Mouse (Mus musculus): Measurements from ENCODE around the gene Adarb1. TPM values are rescaled to one million over a fixed set of nuclear protein-coding genes. Genes with fewer than 3 reads are reported as not detected.
A peak's percentile ranks its signal among the peaks of the same experiment; 100 is the strongest.

The Adarb1 gene
- polyA plus RNA-seq, 1 experiment = 154 TPM

- no peak for DNase-seq
- no peak overlapping the region for H3K4me3 ChIP-seq (replicated peaks; ENCODE audit: insufficient read depth, low read depth, low read length)
- no peak overlapping the region for H3K27ac ChIP-seq (ENCODE audit: insufficient read depth, low read length)
- H3K4me1 ChIP-seq (ENCODE audit: control insufficient read depth, insufficient read depth, low read length) = peaks cover 44% of the 10 kb centered on the region
- no peak for TF ChIP-seq CTCF (IDR thresholded peaks at IDR 0.05; ENCODE audit: borderline replicate concordance, insufficient read depth, low read depth, low read length)
- TF ChIP-seq POLR2A (IDR thresholded peaks at IDR 0.05; ENCODE audit: borderline replicate concordance, insufficient read depth, low read length) = no peak
- no peaks in the 10 kb centered on the region for H3K27me3 ChIP-seq (ENCODE audit: control insufficient read depth, insufficient read depth, low read length)
Observed at GRCm38 (mm10) chr10:77273798-77274197, 144.3 kb downstream of the Adarb1 start.

GRCm38 (mm10) chr10:77272980-77273730 is 144.9 kb downstream of the Adarb1 start:
- H3K4me1 ChIP-seq (ENCODE audit: control insufficient read depth, insufficient read depth, low read length) = peaks cover 44% of the 10 kb centered on the region
- no peaks in the 10 kb centered on the region for H3K27me3 ChIP-seq (ENCODE audit: control insufficient read depth, insufficient read depth, low read length)
- no peak overlapping the region for H3K4me3 ChIP-seq (replicated peaks; ENCODE audit: insufficient read depth, low read depth, low read length)
- peak overlapping the region; percentile 92 for H3K27ac ChIP-seq (ENCODE audit: insufficient read depth, low read length)
- TF ChIP-seq POLR2A (IDR thresholded peaks at IDR 0.05; ENCODE audit: borderline replicate concordance, insufficient read depth, low read length) (no peak), CTCF (IDR thresholded peaks at IDR 0.05; ENCODE audit: borderline replicate concordance, insufficient read depth, low read depth, low read length) (no peak)
- peak; percentile 88 to 93 for DNase-seq
- 16% methylated on average over 11 of the region's 11 CpGs for WGBS

- no peak for TF ChIP-seq CTCF (IDR thresholded peaks at IDR 0.05; ENCODE audit: borderline replicate concordance, insufficient read depth, low read depth, low read length)
- TF ChIP-seq POLR2A (IDR thresholded peaks at IDR 0.05; ENCODE audit: borderline replicate concordance, insufficient read depth, low read length) = no peak
- WGBS = 61% methylated on average over 7 of the region's 7 CpGs
- peaks cover 44% of the 10 kb centered on the region for H3K4me1 ChIP-seq (ENCODE audit: control insufficient read depth, insufficient read depth, low read length)
- no peak for DNase-seq
- no peaks in the 10 kb centered on the region for H3K27me3 ChIP-seq (ENCODE audit: control insufficient read depth, insufficient read depth, low read length)
- no peak overlapping the region for H3K27ac ChIP-seq (ENCODE audit: insufficient read depth, low read length)
- no peak overlapping the region for H3K4me3 ChIP-seq (replicated peaks; ENCODE audit: insufficient read depth, low read depth, low read length)
Observed at GRCm38 (mm10) chr10:77269129-77269528, 148.9 kb downstream of the Adarb1 start.

DNA sequence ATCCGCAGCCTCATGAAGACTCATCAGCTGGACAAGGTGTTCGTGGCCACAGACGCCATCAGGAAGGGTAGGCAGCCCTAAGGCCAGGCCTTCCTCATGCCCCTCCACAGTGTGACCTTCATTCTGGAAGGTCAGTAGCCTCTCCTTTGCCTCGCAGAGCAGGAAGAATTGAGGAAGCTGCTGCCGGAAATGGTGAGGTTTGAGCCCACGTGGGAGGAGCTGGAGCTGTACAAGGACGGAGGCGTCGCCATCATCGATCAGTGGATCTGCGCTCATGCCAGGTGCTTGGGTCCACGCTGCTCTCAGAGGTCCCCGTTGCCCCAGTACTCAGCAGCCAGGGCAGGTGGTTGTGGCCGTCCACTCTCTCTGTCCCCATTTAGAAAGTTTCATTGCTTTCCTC is 151.0 kb downstream of the Adarb1 start:
- Histone ChIP-seq H3K27me3 (ENCODE audit: control insufficient read depth, insufficient read depth, low read length) (no peaks in the 10 kb centered on the region), H3K4me3 (replicated peaks; ENCODE audit: insufficient read depth, low read depth, low read length) (no peak overlapping the region), H3K27ac (ENCODE audit: insufficient read depth, low read length) (no peak overlapping the region), H3K4me1 (ENCODE audit: control insufficient read depth, insufficient read depth, low read length) (peaks cover 25% of the 10 kb centered on the region)
- TF ChIP-seq POLR2A (IDR thresholded peaks at IDR 0.05; ENCODE audit: borderline replicate concordance, insufficient read depth, low read length) (no peak), CTCF (IDR thresholded peaks at IDR 0.05; ENCODE audit: borderline replicate concordance, insufficient read depth, low read depth, low read length) (no peak)
- no peak for DNase-seq
- WGBS = 90% methylated on average over 14 of the region's 14 CpGs

DNA sequence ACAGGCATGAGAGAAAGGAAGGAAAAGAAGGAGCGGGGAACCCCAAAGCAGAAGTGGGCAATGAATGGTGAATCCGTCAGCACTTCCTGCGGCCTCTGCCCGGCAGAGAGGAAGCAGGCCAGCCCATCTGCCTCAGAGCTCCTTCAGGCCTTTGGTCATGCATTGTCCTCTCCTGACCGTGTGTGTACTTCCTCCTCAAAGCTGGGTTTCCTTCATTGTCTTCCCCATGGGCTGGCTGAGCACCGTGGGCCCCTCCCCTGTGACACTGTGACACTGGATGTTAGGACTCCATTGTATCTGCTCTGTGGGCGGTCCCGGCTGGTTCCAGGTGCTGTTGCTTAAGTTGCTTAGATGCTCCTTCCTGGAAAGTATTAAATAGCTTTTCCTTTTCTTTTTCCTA is 151.8 kb downstream of the Adarb1 start:
- TF ChIP-seq POLR2A (IDR thresholded peaks at IDR 0.05; ENCODE audit: borderline replicate concordance, insufficient read depth, low read length) (no peak), CTCF (IDR thresholded peaks at IDR 0.05; ENCODE audit: borderline replicate concordance, insufficient read depth, low read depth, low read length) (no peak)
- 64% methylated on average over 8 of the region's 8 CpGs for WGBS
- Histone ChIP-seq H3K4me3 (replicated peaks; ENCODE audit: insufficient read depth, low read depth, low read length) (no peak overlapping the region), H3K27ac (ENCODE audit: insufficient read depth, low read length) (no peak overlapping the region), H3K4me1 (ENCODE audit: control insufficient read depth, insufficient read depth, low read length) (peaks cover 18% of the 10 kb centered on the region), H3K27me3 (ENCODE audit: control insufficient read depth, insufficient read depth, low read length) (no peaks in the 10 kb centered on the region)
- DNase-seq = no peak

- TF ChIP-seq POLR2A (IDR thresholded peaks at IDR 0.05; ENCODE audit: borderline replicate concordance, insufficient read depth, low read length) = no peak
- no peak for TF ChIP-seq CTCF (IDR thresholded peaks at IDR 0.05; ENCODE audit: borderline replicate concordance, insufficient read depth, low read depth, low read length)
- DNase-seq = no peak
- no peaks in the 10 kb centered on the region for H3K27me3 ChIP-seq (ENCODE audit: control insufficient read depth, insufficient read depth, low read length)
- H3K4me1 ChIP-seq (ENCODE audit: control insufficient read depth, insufficient read depth, low read length) = no peaks in the 10 kb centered on the region
- 77% methylated on average over 17 of the region's 17 CpGs for WGBS
- no peak overlapping the region for H3K4me3 ChIP-seq (replicated peaks; ENCODE audit: insufficient read depth, low read depth, low read length)
- H3K27ac ChIP-seq (ENCODE audit: insufficient read depth, low read length) = no peak overlapping the region
Observed at GRCm38 (mm10) chr10:77260166-77260875, 157.7 kb downstream of the Adarb1 start.

GRCm38 (mm10) chr10:77258704-77259621 is 159.1 kb downstream of the Adarb1 start, which contains the start of gene Pofut2:
Pofut2 (plus strand) TSS chr10:77259218.
- DNase-seq = peak; percentile 94 to 96
- Histone ChIP-seq H3K4me3 (replicated peaks; ENCODE audit: insufficient read depth, low read depth, low read length) (peak within 1 kb of the TSS; percentile 71), H3K4me1 (ENCODE audit: control insufficient read depth, insufficient read depth, low read length) (no peaks in the 10 kb centered on the region), H3K27ac (ENCODE audit: insufficient read depth, low read length) (peak within 1 kb of the TSS; percentile 42), H3K27me3 (ENCODE audit: control insufficient read depth, insufficient read depth, low read length) (no peaks in the 10 kb centered on the region)
- no peak for TF ChIP-seq CTCF (IDR thresholded peaks at IDR 0.05; ENCODE audit: borderline replicate concordance, insufficient read depth, low read depth, low read length)
- TF ChIP-seq POLR2A (IDR thresholded peaks at IDR 0.05; ENCODE audit: borderline replicate concordance, insufficient read depth, low read length) = peak; percentile 95
- under 1% methylated on average over 81 of the region's 81 CpGs for WGBS
